Mouse (Mus musculus) brain, adult 2 months (tissue): ENCODE data around the gene Polr2l.

ENCODE experiments used
- DNase-seq: peaks from one replicate; pipeline ENCODE4 v3.0.0; 2011; ENCODE audit warnings: low read depth, low spot score

Polr2l gene

GRCm38 (mm10) chr7:141475011-141475804 lies at the start of gene Polr2l, which contains the start of gene Tspan4:
Polr2l (minus strand) TSS chr7:141475132.
Tspan4 (plus strand) TSS chr7:141475240.
- DNase-seq, result peak; percentile 94

GRCm38 (mm10) chr7:141524271-141524670 lies 49.3 kb upstream of the Polr2l start:
- no peak for DNase-seq

GRCm38 (mm10) chr7:141523007-141523406 lies 48.1 kb upstream of the Polr2l start:
- peak; percentile 33 for DNase-seq

GRCm38 (mm10) chr7:141519795-141520194 lies 44.9 kb upstream of the Polr2l start:
- DNase-seq, result no peak

- DNase-seq, result no peak
Observed at GRCm38 (mm10) chr7:141518926-141519325, 44.0 kb upstream of the Polr2l start.

- DNase-seq, result no peak
Observed at GRCm38 (mm10) chr7:141518296-141518695, 43.4 kb upstream of the Polr2l start.

- no peak for DNase-seq
Observed at GRCm38 (mm10) chr7:141517638-141518037, 42.7 kb upstream of the Polr2l start.

GRCm38 (mm10) chr7:141510681-141511191 lies 35.8 kb upstream of the Polr2l start:
- DNase-seq, result peak; percentile 88

GRCm38 (mm10) chr7:141510196-141510595 lies 35.3 kb upstream of the Polr2l start:
- DNase-seq, result peak; percentile 87

GRCm38 (mm10) chr7:141508160-141508559 lies 33.2 kb upstream of the Polr2l start:
- no peak for DNase-seq

- DNase-seq, result no peak
Observed at GRCm38 (mm10) chr7:141506278-141506677, 31.3 kb upstream of the Polr2l start.

- DNase-seq, result peak; percentile 88
Observed at GRCm38 (mm10) chr7:141502556-141502905, 27.6 kb upstream of the Polr2l start.

- DNase-seq, result peak; percentile 61
Observed at GRCm38 (mm10) chr7:141501820-141502555, 27.1 kb upstream of the Polr2l start.

- DNase-seq, result peak; percentile 54
Observed at GRCm38 (mm10) chr7:141497600-141497999, 22.7 kb upstream of the Polr2l start.

- DNase-seq, result no peak
Observed at GRCm38 (mm10) chr7:141495940-141496339, 21.0 kb upstream of the Polr2l start.

- no peak for DNase-seq
Observed at GRCm38 (mm10) chr7:141495379-141495778, 20.4 kb upstream of the Polr2l start.

GRCm38 (mm10) chr7:141493729-141494128 lies 18.8 kb upstream of the Polr2l start:
- DNase-seq, result peak; percentile 57

- DNase-seq, result peak; percentile 78
Observed at GRCm38 (mm10) chr7:141492738-141493137, 17.8 kb upstream of the Polr2l start.

- DNase-seq, result no peak
Observed at GRCm38 (mm10) chr7:141491151-141491550, 16.2 kb upstream of the Polr2l start.

- no peak for DNase-seq
Observed at GRCm38 (mm10) chr7:141487141-141487540, 12.2 kb upstream of the Polr2l start.

- peak; percentile 48 for DNase-seq
Observed at GRCm38 (mm10) chr7:141486239-141486638, 11.3 kb upstream of the Polr2l start.

- DNase-seq, result peak; percentile 97
Observed at GRCm38 (mm10) chr7:141485606-141486005, 10.7 kb upstream of the Polr2l start.

- DNase-seq, result peak; percentile 44
Observed at GRCm38 (mm10) chr7:141485186-141485585, 10.3 kb upstream of the Polr2l start.
